Mouse (Mus musculus): Measurements from ENCODE around the gene Galnt14.

Galnt14 gene

DNA sequence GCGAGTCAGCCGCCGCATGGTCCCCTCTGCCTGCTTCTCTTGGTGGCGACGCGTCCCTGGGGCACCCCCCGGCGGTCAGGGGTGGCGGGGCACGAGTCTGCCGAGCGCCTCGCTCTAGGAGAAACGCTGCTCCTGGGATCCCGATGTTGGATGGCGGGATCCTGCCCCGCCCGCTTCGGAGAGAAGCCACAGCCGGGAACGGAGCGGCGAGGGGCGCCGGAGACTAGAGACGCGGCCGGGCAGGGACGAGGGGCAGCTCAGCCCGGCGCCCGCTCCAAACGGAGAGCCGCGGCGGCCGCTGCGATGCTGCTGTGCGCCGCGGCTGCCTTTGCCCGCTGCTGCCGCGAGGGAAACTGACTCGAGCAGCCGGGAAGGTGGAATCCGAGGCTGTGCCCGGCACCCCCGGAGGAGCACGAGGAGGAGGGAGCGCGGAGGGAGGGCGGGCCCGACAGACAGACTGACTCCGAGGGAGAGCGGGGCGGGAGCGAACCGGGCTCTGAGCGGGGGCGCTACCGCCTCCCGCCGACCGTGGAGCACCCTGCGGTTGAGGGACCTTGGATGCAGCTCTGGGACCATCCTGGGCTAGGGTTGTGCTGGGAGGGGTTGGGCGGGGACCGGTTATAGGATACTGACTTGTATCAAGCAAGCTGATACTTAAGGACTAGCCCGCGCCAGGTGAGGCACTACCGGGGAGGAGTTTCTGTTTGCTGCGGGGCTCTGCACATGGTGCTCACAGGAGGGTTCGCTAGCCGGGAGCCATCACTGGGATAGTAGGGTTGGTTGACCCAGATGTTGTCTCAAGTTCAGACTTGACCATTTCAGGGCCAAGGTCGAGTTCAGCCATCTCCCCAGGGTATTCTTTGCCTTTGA is at the start of gene Galnt14:
Gene Galnt14 (minus strand): TSS at position 412 of the 870 bp plus-strand sequence.
- DNase-seq (ENCODE audit: low spot score), result peak; percentile 22

GRCm38 (mm10) chr17:73743681-73744311 is 33.5 kb upstream of the Galnt14 start:
- peak; percentile 61 for DNase-seq (ENCODE audit: low spot score)

- DNase-seq (ENCODE audit: low spot score), result peak; percentile 10
Measured at GRCm38 (mm10) chr17:73723885-73724682, 13.8 kb upstream of the Galnt14 start.

GRCm38 (mm10) chr17:73719021-73719748 is 8.9 kb upstream of the Galnt14 start:
- no peak for DNase-seq (ENCODE audit: low spot score)

- DNase-seq (ENCODE audit: low spot score), result no peak
Measured at GRCm38 (mm10) chr17:73716684-73717083, 6.4 kb upstream of the Galnt14 start.

DNA sequence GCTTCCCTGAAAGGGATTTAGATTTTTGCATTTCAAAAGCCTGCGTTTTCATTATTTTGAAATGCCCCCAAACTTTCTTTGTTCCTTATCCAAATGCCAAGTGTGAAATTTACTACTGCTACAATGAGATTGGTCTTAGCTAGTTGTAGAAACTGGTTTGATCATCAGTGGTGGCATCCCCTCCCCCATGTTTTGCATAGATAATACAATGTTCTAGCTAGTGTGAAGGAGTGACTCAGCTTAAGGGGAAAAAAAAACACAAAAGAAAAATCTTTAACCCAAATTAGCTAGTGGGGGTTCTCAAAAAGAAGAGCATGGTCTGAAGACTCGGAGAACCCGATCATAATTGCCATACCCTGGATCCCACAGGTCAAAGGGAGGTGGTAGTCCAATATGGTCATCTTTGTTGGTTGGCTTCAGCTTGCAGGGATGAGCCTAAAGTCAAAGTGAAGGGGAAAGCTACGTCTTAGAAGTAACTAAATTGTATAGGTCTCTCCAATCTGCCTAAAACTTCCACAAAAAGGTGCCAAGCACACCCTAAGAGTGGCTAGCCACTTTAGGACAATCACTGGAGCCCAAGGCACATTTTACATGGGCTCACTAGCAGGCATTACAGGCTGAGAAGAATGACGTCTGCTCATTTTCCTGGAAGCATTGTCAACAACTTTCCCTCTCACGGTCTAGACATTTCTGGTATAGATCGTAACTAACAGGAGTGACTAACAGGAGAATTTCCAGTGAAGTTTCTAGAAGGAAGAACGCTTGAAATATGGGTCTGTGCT is 4.4 kb upstream of the Galnt14 start:
- DNase-seq (ENCODE audit: low spot score), result no peak

GRCm38 (mm10) chr17:73713347-73713746 is 3.1 kb upstream of the Galnt14 start:
- no peak for DNase-seq (ENCODE audit: low spot score)

- DNase-seq (ENCODE audit: low spot score), result no peak
Measured at GRCm38 (mm10) chr17:73711919-73712318, 1.7 kb upstream of the Galnt14 start.

- no peak for DNase-seq (ENCODE audit: low spot score)
Measured at GRCm38 (mm10) chr17:73709131-73710041, 867 bp downstream of the Galnt14 start.

GRCm38 (mm10) chr17:73708451-73708850 is 1.8 kb downstream of the Galnt14 start:
- no peak for DNase-seq (ENCODE audit: low spot score)

GRCm38 (mm10) chr17:73703571-73703970 is 6.7 kb downstream of the Galnt14 start:
- DNase-seq (ENCODE audit: low spot score), result no peak

- DNase-seq (ENCODE audit: low spot score), result no peak
Measured at GRCm38 (mm10) chr17:73701016-73701415, 9.2 kb downstream of the Galnt14 start.

DNA sequence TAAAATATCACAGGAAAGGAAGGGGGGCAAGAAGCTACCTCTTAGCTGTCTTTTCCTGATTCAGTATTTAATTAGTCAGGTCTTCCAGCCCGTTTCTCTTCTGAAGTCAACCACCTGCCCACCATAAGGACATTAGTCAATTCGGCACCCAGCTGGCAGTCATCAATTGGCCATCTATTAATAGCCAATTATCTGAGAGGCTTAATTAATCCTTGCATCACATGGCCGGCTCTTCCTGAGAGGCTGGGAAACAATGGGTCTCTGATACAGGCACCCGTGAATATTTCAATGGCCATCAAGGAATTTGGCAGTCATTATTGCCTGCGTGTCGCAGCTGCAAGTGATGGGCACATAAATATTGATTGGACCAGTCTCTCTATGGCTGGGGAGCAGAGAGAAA is 10.4 kb downstream of the Galnt14 start:
- DNase-seq (ENCODE audit: low spot score), result no peak

GRCm38 (mm10) chr17:73694206-73694952 is 15.9 kb downstream of the Galnt14 start:
- DNase-seq (ENCODE audit: low spot score), result no peak

GRCm38 (mm10) chr17:73688261-73688660 is 22.0 kb downstream of the Galnt14 start:
- no peak for DNase-seq (ENCODE audit: low spot score)

GRCm38 (mm10) chr17:73686292-73686691 is 24.0 kb downstream of the Galnt14 start:
- DNase-seq (ENCODE audit: low spot score), result no peak

DNA sequence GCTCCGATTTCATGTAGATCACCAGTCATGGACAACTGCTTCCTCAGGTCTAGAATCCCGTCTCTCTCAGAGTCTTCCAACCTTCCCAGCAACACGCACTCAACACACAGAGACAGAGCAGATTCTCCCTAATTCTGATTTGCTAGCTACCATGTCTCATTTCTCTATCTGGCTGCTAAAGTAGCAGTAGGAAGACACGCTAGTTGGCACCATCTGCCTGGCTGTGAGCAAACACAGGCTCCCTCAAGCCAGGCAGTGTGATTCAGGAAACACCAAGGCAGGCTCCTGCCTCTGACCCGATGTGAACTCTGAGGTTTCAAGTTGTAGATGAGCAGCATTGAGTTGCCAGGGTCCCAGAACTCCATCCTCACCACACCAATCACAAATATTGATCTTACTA is 25.5 kb downstream of the Galnt14 start:
- DNase-seq (ENCODE audit: low spot score), result no peak

DNA sequence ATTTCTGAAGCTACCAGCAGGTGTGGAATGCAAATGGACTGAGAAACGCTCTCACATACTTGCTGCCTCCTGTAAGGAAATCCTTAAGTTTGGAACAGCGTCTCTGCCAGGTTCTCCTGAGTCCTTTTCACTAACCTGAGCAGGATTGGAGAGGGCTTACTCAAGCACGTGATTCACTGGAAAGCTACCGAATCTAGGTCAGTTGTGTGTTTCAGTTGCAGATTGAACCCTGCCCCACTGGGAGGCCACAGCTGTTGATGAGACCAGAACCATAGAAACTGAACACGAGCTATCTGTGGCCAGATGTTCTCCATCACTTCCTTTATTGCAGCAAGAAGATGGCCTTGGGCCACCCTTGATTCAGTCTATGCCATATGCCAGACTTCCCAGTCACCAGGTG is 38.3 kb downstream of the Galnt14 start:
- DNase-seq (ENCODE audit: low spot score), result no peak

GRCm38 (mm10) chr17:73670048-73670447 is 40.2 kb downstream of the Galnt14 start:
- no peak for DNase-seq (ENCODE audit: low spot score)
